Mouse (Mus musculus): ENCODE measurements around the gene Olfr640. TPM values are rescaled to one million over a fixed set of nuclear protein-coding genes. Genes with fewer than 3 reads are reported as not detected.

Gene Olfr640
- not detected for polyA plus RNA-seq (2015; fragmentation: Illumina TruSeq; extraction: RNeasy Lipid Tissue Mini Kit (QIAGEN cat#74804); ENCODE audit: insufficient read depth, low read depth, low replicate concordance)

DNA sequence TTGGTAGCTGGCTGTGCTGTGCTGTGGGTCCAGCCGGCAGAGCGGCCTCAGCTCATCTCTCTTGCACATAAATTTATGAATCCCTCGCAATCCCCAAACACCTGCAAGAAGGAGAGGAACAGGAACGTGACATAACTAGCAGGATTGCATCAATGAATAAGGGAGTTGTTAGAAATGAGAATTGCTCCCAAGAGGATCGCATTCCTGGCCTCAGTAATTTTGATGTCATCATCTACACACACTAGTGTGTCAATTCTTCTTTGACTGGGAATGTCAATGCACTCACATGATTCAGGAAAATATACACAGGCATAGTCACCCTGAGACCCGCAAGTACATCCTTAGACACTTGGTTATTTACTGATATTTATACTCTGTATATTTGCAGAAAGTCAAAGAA lies at the start of gene Olfr640:
Gene Olfr640 (minus strand): TSS at position 101 of the 400 bp plus-strand sequence.

DNA sequence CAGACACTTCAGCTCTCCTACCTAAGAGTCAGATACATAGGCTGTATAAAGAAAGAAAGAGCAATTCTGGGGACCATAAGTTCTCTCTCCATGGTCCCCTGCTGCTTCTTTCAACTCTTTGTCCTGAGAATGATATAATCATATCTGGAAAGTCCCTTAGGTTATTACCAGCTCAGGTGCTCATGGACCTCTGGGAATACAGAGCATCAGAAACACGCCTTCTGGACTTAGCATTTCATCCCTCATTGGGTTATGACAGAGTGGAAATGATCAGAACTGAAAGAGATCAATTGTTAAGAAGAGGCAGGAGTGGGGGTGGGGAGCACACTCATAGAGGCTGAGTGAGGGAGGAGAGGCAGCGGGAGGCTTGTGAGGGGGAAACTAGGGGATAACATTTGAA lies 46.4 kb upstream of the Olfr640 start, which contains the start of gene Olfr644:
Gene Olfr644 (minus strand): TSS at position 101 of the 400 bp plus-strand sequence.

DNA sequence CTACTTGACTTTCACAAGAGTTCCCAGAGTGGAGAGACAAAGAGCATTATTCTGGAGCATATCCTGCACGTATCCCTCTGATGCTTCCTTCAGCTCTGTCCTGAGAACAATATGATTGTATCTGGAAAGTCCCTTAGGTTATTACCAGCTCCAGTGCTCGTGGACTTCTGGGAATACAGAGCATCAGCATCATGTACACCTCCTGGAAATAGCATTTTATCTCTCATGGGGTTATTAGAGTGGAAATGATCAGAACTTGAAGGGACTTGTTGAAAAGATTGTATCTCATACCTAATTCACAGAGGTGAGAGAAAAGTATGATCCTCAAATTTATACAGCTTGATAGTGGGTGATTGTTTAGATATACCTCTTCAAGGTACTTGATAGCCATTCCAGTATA lies 36.0 kb upstream of the Olfr640 start, which contains the start of gene 4930516K23Rik:
Gene 4930516K23Rik (minus strand): TSS at position 101 of the 400 bp plus-strand sequence.

DNA sequence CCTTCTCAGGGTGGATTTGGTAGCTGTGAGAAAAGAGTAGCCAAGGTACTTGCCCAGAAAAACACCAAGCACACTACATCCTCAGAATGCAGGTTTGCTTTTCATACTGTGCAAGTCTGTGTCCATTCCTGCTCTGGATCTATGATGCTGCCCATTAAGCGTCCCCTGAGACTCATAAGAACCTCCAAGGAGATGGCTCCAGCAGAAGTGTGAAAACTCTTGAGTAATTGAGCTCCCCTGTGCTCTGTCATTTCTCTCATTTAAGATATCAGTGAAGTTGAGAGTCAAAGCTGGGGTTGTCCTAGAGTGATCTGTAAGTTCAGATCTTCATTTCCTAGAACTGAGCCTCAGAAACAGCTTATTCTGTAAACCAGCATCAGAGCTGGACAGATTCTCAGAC lies 27.2 kb upstream of the Olfr640 start, which contains the start of gene Olfr642:
Gene Olfr642 (minus strand): TSS at position 101 of the 400 bp plus-strand sequence.

DNA sequence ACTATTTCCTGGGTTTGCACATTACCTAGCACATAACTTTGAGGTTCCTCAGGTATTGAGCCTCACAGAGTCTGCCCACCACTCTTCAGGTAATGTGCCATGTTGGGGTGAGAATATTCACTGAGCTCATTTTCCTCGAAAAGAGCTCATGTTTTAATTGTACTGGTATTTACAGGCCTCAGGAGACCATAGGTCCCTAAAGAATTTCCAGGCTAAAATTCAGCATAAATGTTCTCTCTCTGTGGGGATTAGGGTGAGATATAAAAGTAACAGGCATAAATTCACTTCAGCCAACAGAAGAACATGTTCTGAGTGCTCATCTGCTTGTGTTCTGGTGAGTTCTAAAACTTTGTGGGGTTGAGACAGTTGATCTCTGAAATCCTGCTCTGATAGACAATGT lies 9.8 kb upstream of the Olfr640 start, which contains the start of gene Olfr641:
Gene Olfr641 (plus strand): TSS at position 301 of the 400 bp plus-strand sequence.

DNA sequence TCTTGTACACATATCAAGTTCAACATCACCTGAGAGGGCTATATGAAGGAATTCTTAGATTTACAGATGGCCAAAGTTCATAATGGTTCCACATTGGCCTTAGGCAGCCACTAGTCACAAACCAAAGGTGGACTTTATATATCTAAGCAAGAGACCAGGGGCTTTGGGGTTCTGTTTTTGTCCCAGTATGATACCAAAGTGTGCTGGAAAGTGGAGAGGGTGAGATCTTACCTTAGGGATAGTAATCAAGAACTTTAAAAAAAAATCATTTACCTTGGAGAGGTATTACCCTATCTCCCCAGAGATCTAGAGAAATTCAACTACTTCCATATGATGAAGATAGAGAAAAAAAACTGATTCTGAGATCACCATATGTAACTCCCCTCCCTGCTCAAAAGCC lies 8.2 kb downstream of the Olfr640 start, which contains the start of gene Olfr639:
Gene Olfr639 (minus strand): TSS at position 101 of the 400 bp plus-strand sequence.

DNA sequence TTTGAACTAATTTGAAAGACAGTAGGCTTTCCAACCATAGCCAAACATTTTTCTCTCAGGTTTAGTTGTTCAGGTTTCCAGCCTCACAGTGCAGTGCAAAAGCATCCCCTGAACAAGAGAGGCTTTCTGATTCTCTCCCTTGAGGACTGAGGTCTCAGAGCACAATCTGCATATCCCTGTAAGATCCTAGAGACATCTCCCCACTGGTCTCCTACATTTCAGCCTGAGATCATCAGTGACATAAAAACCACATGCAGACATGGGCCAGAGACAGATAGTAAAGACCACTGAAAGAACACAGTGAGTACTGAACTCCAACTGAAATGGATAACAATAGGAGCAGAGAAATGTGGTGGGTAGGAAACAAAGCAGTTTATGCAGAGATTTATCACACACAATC lies 26.9 kb downstream of the Olfr640 start, which contains the start of gene Olfr638:
Gene Olfr638 (plus strand): TSS at position 301 of the 400 bp plus-strand sequence.

DNA sequence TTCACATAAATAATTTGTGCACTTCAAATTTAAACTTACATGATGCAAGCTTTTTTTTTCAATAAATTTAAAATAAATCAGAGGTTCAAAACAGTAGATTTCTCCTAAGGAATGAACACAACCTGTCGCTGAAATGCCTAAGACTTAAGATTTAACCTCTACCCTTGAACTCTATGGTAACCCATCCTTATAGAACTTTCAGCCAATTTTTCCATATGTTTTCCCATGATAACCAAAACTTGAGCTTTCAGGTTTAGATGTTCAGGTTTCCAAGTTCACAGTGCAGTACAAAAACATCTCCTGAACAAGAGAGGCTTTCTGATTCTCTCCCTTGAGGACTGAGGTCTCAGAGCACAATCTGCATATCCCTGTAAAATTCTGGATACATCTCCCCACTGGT lies 54.5 kb downstream of the Olfr640 start, which contains the start of gene Olfr635:
Gene Olfr635 (plus strand): TSS at position 301 of the 400 bp plus-strand sequence.

Other genes starting within 250 kb of the Olfr640 start
- gene Olfr68, start 245.9 kb downstream of the Olfr640 start, polyA plus RNA-seq (2015; fragmentation: Illumina TruSeq; extraction: RNeasy Lipid Tissue Mini Kit (QIAGEN cat#74804); ENCODE audit: insufficient read depth, low read depth, low replicate concordance): not detected
- gene Olfr67, start 233.8 kb downstream of the Olfr640 start, polyA plus RNA-seq (2015; fragmentation: Illumina TruSeq; extraction: RNeasy Lipid Tissue Mini Kit (QIAGEN cat#74804); ENCODE audit: insufficient read depth, low read depth, low replicate concordance): not detected
- gene Hbb-bt, start 211.6 kb downstream of the Olfr640 start, polyA plus RNA-seq (2015; fragmentation: Illumina TruSeq; extraction: RNeasy Lipid Tissue Mini Kit (QIAGEN cat#74804); ENCODE audit: insufficient read depth, low read depth, low replicate concordance): 331 TPM
- 2,689 TPM for gene Hbb-bs, start 197.5 kb downstream of the Olfr640 start, polyA plus RNA-seq (2015; fragmentation: Illumina TruSeq; extraction: RNeasy Lipid Tissue Mini Kit (QIAGEN cat#74804); ENCODE audit: insufficient read depth, low read depth, low replicate concordance)
- not detected for gene Hbb-bh2, start 185.1 kb downstream of the Olfr640 start, polyA plus RNA-seq (2015; fragmentation: Illumina TruSeq; extraction: RNeasy Lipid Tissue Mini Kit (QIAGEN cat#74804); ENCODE audit: insufficient read depth, low read depth, low replicate concordance)
- gene Hbb-bh1, start 182.4 kb downstream of the Olfr640 start, polyA plus RNA-seq (2015; fragmentation: Illumina TruSeq; extraction: RNeasy Lipid Tissue Mini Kit (QIAGEN cat#74804); ENCODE audit: insufficient read depth, low read depth, low replicate concordance): not detected
- gene Hbb-y, start 172.4 kb downstream of the Olfr640 start, polyA plus RNA-seq (2015; fragmentation: Illumina TruSeq; extraction: RNeasy Lipid Tissue Mini Kit (QIAGEN cat#74804); ENCODE audit: insufficient read depth, low read depth, low replicate concordance): not detected
- gene Olfr66, start 139.3 kb downstream of the Olfr640 start, polyA plus RNA-seq (2015; fragmentation: Illumina TruSeq; extraction: RNeasy Lipid Tissue Mini Kit (QIAGEN cat#74804); ENCODE audit: insufficient read depth, low read depth, low replicate concordance): not detected
- gene Olfr64, start 131.1 kb downstream of the Olfr640 start, polyA plus RNA-seq (2015; fragmentation: Illumina TruSeq; extraction: RNeasy Lipid Tissue Mini Kit (QIAGEN cat#74804); ENCODE audit: insufficient read depth, low read depth, low replicate concordance): not detected
- not detected for gene Olfr65, start 122.1 kb downstream of the Olfr640 start, polyA plus RNA-seq (2015; fragmentation: Illumina TruSeq; extraction: RNeasy Lipid Tissue Mini Kit (QIAGEN cat#74804); ENCODE audit: insufficient read depth, low read depth, low replicate concordance)
- not detected for gene Olfr631, start 96.7 kb downstream of the Olfr640 start, polyA plus RNA-seq (2015; fragmentation: Illumina TruSeq; extraction: RNeasy Lipid Tissue Mini Kit (QIAGEN cat#74804); ENCODE audit: insufficient read depth, low read depth, low replicate concordance)
- gene Olfr632, start 91.2 kb downstream of the Olfr640 start, polyA plus RNA-seq (2015; fragmentation: Illumina TruSeq; extraction: RNeasy Lipid Tissue Mini Kit (QIAGEN cat#74804); ENCODE audit: insufficient read depth, low read depth, low replicate concordance): not detected
- not detected for gene Olfr633, start 81.1 kb downstream of the Olfr640 start, polyA plus RNA-seq (2015; fragmentation: Illumina TruSeq; extraction: RNeasy Lipid Tissue Mini Kit (QIAGEN cat#74804); ENCODE audit: insufficient read depth, low read depth, low replicate concordance)
- gene Olfr635, start 54.4 kb downstream of the Olfr640 start, polyA plus RNA-seq (2015; fragmentation: Illumina TruSeq; extraction: RNeasy Lipid Tissue Mini Kit (QIAGEN cat#74804); ENCODE audit: insufficient read depth, low read depth, low replicate concordance): not detected
- gene Olfr638, start 26.8 kb downstream of the Olfr640 start, polyA plus RNA-seq (2015; fragmentation: Illumina TruSeq; extraction: RNeasy Lipid Tissue Mini Kit (QIAGEN cat#74804); ENCODE audit: insufficient read depth, low read depth, low replicate concordance): not detected
- not detected for gene Olfr639, start 8.3 kb downstream of the Olfr640 start, polyA plus RNA-seq (2015; fragmentation: Illumina TruSeq; extraction: RNeasy Lipid Tissue Mini Kit (QIAGEN cat#74804); ENCODE audit: insufficient read depth, low read depth, low replicate concordance)
- gene Olfr641, start 9.9 kb upstream of the Olfr640 start, polyA plus RNA-seq (2015; fragmentation: Illumina TruSeq; extraction: RNeasy Lipid Tissue Mini Kit (QIAGEN cat#74804); ENCODE audit: insufficient read depth, low read depth, low replicate concordance): not detected
- not detected for gene Olfr642, start 27.1 kb upstream of the Olfr640 start, polyA plus RNA-seq (2015; fragmentation: Illumina TruSeq; extraction: RNeasy Lipid Tissue Mini Kit (QIAGEN cat#74804); ENCODE audit: insufficient read depth, low read depth, low replicate concordance)
- not detected for gene 4930516K23Rik, start 35.9 kb upstream of the Olfr640 start, polyA plus RNA-seq (2015; fragmentation: Illumina TruSeq; extraction: RNeasy Lipid Tissue Mini Kit (QIAGEN cat#74804); ENCODE audit: insufficient read depth, low read depth, low replicate concordance)
- gene Olfr644, start 46.3 kb upstream of the Olfr640 start, polyA plus RNA-seq (2015; fragmentation: Illumina TruSeq; extraction: RNeasy Lipid Tissue Mini Kit (QIAGEN cat#74804); ENCODE audit: insufficient read depth, low read depth, low replicate concordance): not detected
- not detected for gene Olfr645, start 59.9 kb upstream of the Olfr640 start, polyA plus RNA-seq (2015; fragmentation: Illumina TruSeq; extraction: RNeasy Lipid Tissue Mini Kit (QIAGEN cat#74804); ENCODE audit: insufficient read depth, low read depth, low replicate concordance)
- gene Olfr646, start 79.3 kb upstream of the Olfr640 start, polyA plus RNA-seq (2015; fragmentation: Illumina TruSeq; extraction: RNeasy Lipid Tissue Mini Kit (QIAGEN cat#74804); ENCODE audit: insufficient read depth, low read depth, low replicate concordance): not detected
- not detected for gene Ubqln5, start 104.3 kb upstream of the Olfr640 start, polyA plus RNA-seq (2015; fragmentation: Illumina TruSeq; extraction: RNeasy Lipid Tissue Mini Kit (QIAGEN cat#74804); ENCODE audit: insufficient read depth, low read depth, low replicate concordance)
- gene Olfr643, start 111.8 kb upstream of the Olfr640 start, polyA plus RNA-seq (2015; fragmentation: Illumina TruSeq; extraction: RNeasy Lipid Tissue Mini Kit (QIAGEN cat#74804); ENCODE audit: insufficient read depth, low read depth, low replicate concordance): not detected
- gene Ubqln3, start 117.7 kb upstream of the Olfr640 start, polyA plus RNA-seq (2015; fragmentation: Illumina TruSeq; extraction: RNeasy Lipid Tissue Mini Kit (QIAGEN cat#74804); ENCODE audit: insufficient read depth, low read depth, low replicate concordance): not detected
- not detected for gene Ubqlnl, start 125.0 kb upstream of the Olfr640 start, polyA plus RNA-seq (2015; fragmentation: Illumina TruSeq; extraction: RNeasy Lipid Tissue Mini Kit (QIAGEN cat#74804); ENCODE audit: insufficient read depth, low read depth, low replicate concordance)
- not detected for gene Olfm5, start 139.3 kb upstream of the Olfr640 start, polyA plus RNA-seq (2015; fragmentation: Illumina TruSeq; extraction: RNeasy Lipid Tissue Mini Kit (QIAGEN cat#74804); ENCODE audit: insufficient read depth, low read depth, low replicate concordance)
- 0.28 TPM for gene Olfr648, start 157.8 kb upstream of the Olfr640 start, polyA plus RNA-seq (2015; fragmentation: Illumina TruSeq; extraction: RNeasy Lipid Tissue Mini Kit (QIAGEN cat#74804); ENCODE audit: insufficient read depth, low read depth, low replicate concordance)
- gene Olfr649, start 170.4 kb upstream of the Olfr640 start, polyA plus RNA-seq (2015; fragmentation: Illumina TruSeq; extraction: RNeasy Lipid Tissue Mini Kit (QIAGEN cat#74804); ENCODE audit: insufficient read depth, low read depth, low replicate concordance): not detected
- not detected for gene Trim6, start 193.2 kb upstream of the Olfr640 start, polyA plus RNA-seq (2015; fragmentation: Illumina TruSeq; extraction: RNeasy Lipid Tissue Mini Kit (QIAGEN cat#74804); ENCODE audit: insufficient read depth, low read depth, low replicate concordance)
- 2.8 TPM for gene Trim34a, start 218.9 kb upstream of the Olfr640 start, polyA plus RNA-seq (2015; fragmentation: Illumina TruSeq; extraction: RNeasy Lipid Tissue Mini Kit (QIAGEN cat#74804); ENCODE audit: insufficient read depth, low read depth, low replicate concordance)

Measured in pancreas, adult 10 weeks (tissue).